Mouse (Mus musculus) neural tube, embryonic 14.5 days (tissue): ENCODE results near the gene Safb. TPM values are rescaled to one million over a fixed set of nuclear protein-coding genes. Genes with fewer than 3 reads are reported as not detected.

ENCODE experiments used
- ATAC-seq: fragments of 200-750 bp; cut with Nextera tagmentation; 2 replicates; pipeline ENCODE4 v1.8.0; 2017; ENCODE audit warnings: low read depth, mild to moderate bottlenecking, moderate TSS enrichment, moderate library complexity
- H3K27ac ChIP-seq: fragments of 300-500 bp; sonication (generic); 2 replicates; pipeline ENCODE4 v1.5.1; 2014; ENCODE audit warnings: low read depth, mild to moderate bottlenecking, control low read depth, low read length, moderate library complexity, mixed read lengths
- H3K27me3 ChIP-seq: fragments of 300-500 bp; sonication (generic); 2 replicates; pipeline ENCODE4 v1.6.1; 2014; ENCODE audit warnings: low read length; ENCODE audit not compliant: control insufficient read depth, insufficient read depth
- H3K36me3 ChIP-seq: fragments of 300-500 bp; sonication (generic); 2 replicates; pipeline ENCODE4 v1.6.1; 2014; ENCODE audit warnings: low read length, mixed read lengths; ENCODE audit not compliant: control insufficient read depth, insufficient read depth
- H3K4me1 ChIP-seq: fragments of 300-500 bp; sonication (generic); 2 replicates; pipeline ENCODE4 v1.6.1; 2014; ENCODE audit warnings: low read length; ENCODE audit not compliant: control insufficient read depth, insufficient read depth
- H3K4me2 ChIP-seq: fragments of 300-500 bp; sonication (generic); 2 replicates; pipeline ENCODE4 v1.6.1; 2014; ENCODE audit warnings: mild to moderate bottlenecking, low read depth, low read length, control low read depth
- H3K4me3 ChIP-seq: fragments of 300-500 bp; sonication (generic); 2 replicates; pipeline ENCODE4 v1.5.1; 2014; ENCODE audit warnings: low read depth, low read length, control low read depth, mixed read lengths
- H3K9ac ChIP-seq: fragments of 300-500 bp; sonication (generic); replicated peaks from 2 replicates; pipeline ENCODE4 v1.6.1; 2014; ENCODE audit warnings: low read depth, mild to moderate bottlenecking, control low read depth, low read length, mixed read lengths
- H3K9me3 ChIP-seq: fragments of 300-500 bp; sonication (generic); 2 replicates; pipeline ENCODE4 v1.6.1; 2016; ENCODE audit warnings: low read length; ENCODE audit not compliant: control insufficient read depth
- WGBS: fragments of 180-500 bp; shearing (Covaris S2); extraction: QIAGEN DNeasy Blood & Tissue Kit; methylation state at CpG from one replicate; pipeline ENCODE4 v1.1.7; 2014; 5-methylcytosine and 5-hydroxymethylcytosine counted together
- polyA plus RNA-seq: library from polyadenylated mRNA; unstranded; fragments of >200 nt; fragmentation: Nextera tagmentation; extraction: Ambion mirVana; gene quantifications from 2 replicates; pipeline ENCODE4 v1.2.1, GENCODE M21; 2014

Safb gene
- polyA plus RNA-seq, 1 experiment from 2014 or later, result 80.9 TPM

DNA sequence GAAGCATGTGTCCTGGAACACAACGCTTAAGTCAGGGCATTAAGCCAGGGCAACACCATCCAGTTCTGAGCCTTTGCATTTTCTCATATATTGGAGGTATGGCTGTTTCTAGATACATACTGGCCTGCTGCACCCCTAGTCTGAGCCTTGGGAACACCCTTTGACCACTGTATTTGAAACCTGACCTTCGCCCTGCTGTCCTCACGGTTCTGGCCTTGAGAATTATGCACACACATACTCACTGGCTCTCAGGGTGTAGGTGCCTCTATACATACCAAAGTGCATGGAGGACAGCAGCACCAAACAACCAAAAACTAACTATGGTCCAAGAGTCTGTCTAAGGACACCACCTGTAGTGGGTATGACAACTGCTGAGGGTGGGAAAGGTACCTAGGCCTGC is 11.7 kb upstream of the Safb start:
- no peak overlapping the region for H3K4me2 ChIP-seq
- H3K9ac ChIP-seq, result no peak overlapping the region
- no peaks in the 10 kb centered on the region for H3K4me1 ChIP-seq
- H3K36me3 ChIP-seq, result peaks cover 77% of the 10 kb centered on the region
- H3K9me3 ChIP-seq, result no peaks in the 10 kb centered on the region
- H3K4me3 ChIP-seq, result no peak overlapping the region
- 90% methylated on average over 3 of the region's 3 CpGs for WGBS
- no peak for ATAC-seq
- no peaks in the 10 kb centered on the region for H3K27me3 ChIP-seq
- H3K27ac ChIP-seq, result no peak overlapping the region

DNA sequence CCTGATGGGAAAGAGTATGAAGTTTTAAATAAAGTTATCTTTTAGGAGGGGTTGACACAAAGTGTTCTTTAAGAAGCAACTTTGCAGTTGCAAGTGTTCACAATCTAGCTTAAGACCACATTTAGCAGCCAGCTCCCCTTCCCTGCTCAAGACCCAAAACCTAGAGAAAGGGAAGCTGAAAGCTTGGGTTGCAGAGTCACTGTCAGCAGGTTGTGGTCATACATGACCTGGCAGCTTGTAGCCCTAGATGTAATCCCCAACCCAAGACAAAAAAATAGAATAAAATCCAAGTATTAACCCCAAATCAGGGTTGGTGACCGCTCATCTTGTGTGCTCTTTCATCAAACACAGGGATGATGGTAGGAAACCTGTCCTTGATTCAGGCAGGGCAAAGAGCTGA is 1.6 kb upstream of the Safb start:
- peak overlapping the region; percentile 74; the same call in 1 of the 2 replicates for H3K9ac ChIP-seq
- WGBS, result 89% methylated on average over 1 of the region's 1 CpGs
- no peak overlapping the region for H3K27ac ChIP-seq
- H3K9me3 ChIP-seq, result no peaks in the 10 kb centered on the region
- H3K36me3 ChIP-seq, result peaks cover 40% of the 10 kb centered on the region
- H3K4me1 ChIP-seq, result peaks cover 39% of the 10 kb centered on the region
- ATAC-seq, result no peak
- H3K4me2 ChIP-seq, result peak overlapping the region; percentile 86
- H3K4me3 ChIP-seq, result peak overlapping the region; percentile 82
- H3K27me3 ChIP-seq, result no peaks in the 10 kb centered on the region

DNA sequence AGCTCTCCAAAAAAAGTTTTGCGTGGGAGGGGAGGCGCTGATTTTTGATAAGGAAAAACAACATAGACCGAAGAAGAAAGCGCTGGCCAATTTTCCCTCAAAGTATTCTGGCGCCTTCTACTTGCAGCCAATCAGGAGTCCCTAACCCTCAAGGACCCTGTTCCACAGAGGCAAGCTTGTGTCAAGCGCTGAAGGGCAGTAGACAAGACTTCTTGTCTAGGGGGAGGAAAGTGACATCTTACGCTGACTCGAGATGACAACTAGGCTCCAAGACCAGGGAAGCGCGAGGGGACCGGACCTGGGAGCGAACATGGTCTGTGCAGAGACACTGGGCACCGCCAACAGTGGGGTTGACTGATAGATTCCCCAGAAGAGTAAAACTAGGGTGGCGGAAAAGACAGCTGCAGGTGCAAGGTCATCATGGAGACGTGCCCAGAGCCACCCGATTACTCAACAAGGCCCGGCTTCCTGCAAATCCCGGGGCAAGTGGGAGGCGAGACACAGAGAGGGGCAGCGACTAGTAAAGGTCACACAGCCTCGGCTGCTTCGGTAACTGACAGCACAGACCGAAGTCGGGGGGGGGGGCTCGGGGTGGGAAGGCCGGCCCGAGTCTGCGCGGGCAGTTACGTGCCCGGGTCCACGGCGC is 891 bp upstream of the Safb start:
- peak; percentile 1; the same call in 1 of the 2 replicates for ATAC-seq
- Histone ChIP-seq H3K9ac (peak overlapping the region; percentile 74), H3K4me3 (peak overlapping the region; percentile 82), H3K36me3 (peaks cover 36% of the 10 kb centered on the region), H3K27ac (peak overlapping the region; percentile 93), H3K4me1 (peaks cover 43% of the 10 kb centered on the region), H3K27me3 (no peaks in the 10 kb centered on the region), H3K9me3 (no peaks in the 10 kb centered on the region), H3K4me2 (peak overlapping the region; percentile 86)
- WGBS, result 6% methylated on average over 33 of the region's 33 CpGs

DNA sequence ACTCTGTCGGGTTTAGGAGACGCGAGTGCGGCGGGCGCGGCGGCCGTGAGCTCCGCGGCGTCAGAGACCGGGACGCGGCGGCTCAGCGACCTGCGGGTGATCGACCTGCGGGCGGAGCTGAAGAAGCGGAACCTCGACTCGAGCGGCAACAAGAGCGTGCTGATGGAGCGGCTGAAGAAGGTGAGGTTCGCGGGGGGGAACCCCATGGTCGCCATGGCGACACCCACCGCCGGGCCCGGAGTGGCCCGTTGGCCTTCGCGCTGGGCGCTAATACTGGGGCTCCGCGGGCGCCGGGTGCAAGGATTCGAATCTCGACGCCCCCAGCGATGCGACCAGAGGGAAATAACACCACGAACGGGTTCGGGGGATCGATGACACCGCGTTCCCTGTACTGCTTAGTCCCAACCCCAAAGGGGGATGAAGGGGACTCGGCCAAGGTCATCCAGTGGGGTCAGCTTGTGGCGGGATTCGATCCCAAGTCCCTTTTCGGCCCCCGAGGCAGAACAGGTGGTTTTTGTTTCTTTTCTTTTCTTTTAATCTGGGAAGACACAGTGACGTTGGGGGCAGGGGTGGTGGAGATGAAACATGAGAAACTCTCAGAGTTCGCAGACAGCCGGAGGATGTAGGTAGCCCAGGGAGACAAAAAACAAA is 671 bp downstream of the Safb start:
- Histone ChIP-seq H3K36me3 (peaks cover 41% of the 10 kb centered on the region), H3K27me3 (no peaks in the 10 kb centered on the region), H3K4me3 (peak overlapping the region; percentile 91), H3K4me1 (peaks cover 43% of the 10 kb centered on the region), H3K4me2 (peak overlapping the region; percentile 91), H3K9ac (peak overlapping the region; percentile 88), H3K9me3 (no peaks in the 10 kb centered on the region), H3K27ac (peak overlapping the region; percentile 92)
- under 1% methylated on average over 61 of the region's 61 CpGs for WGBS
- peak; percentile 13 for ATAC-seq

DNA sequence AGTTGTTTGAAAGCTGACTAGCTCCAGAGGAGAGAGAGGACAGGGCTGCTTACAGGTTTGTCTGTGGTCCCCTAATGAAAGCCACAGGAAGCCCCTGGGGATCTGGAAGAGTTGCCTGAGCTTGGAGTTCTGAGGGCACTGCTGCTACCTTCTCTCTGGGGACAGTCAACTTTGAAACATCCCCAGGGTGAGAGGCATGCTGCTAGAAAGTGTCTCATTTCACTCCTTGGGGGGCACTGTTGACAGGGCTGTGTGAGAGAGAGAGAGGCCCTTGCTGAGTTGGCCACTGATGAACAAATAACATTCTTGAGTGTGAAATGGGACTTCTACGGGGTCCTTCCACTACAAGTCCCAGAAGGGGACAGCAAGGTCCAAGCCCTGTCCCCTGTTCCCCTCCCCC is 3.1 kb downstream of the Safb start:
- H3K4me2 ChIP-seq, result no peak overlapping the region
- H3K36me3 ChIP-seq, result peaks cover 41% of the 10 kb centered on the region
- H3K4me3 ChIP-seq, result no peak overlapping the region
- no peaks in the 10 kb centered on the region for H3K9me3 ChIP-seq
- H3K27ac ChIP-seq, result no peak overlapping the region
- no peaks in the 10 kb centered on the region for H3K27me3 ChIP-seq
- WGBS, result 79% methylated on average over 1 of the region's 1 CpGs
- no peak for ATAC-seq
- no peak overlapping the region for H3K9ac ChIP-seq
- peaks cover 35% of the 10 kb centered on the region for H3K4me1 ChIP-seq

DNA sequence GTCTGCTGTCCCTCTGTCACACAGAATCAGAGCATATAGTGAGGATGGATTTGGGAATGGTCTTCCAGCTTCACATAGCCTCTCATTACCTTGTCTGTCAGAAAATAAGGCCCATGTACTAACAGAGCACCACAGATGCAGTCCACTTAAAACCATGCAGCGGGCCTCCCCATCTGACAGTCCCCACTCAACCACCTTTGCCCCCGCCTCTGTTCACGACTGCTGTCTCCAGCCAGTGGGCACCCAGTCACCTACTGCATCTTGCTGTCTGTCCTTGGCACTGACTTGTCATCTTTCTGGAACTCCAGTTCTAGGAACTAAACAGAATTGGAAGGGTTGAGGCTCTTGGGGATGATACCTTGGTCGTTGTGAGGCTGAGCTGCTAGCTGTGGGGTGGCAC is 4.3 kb downstream of the Safb start:
- ATAC-seq, result no peak

DNA sequence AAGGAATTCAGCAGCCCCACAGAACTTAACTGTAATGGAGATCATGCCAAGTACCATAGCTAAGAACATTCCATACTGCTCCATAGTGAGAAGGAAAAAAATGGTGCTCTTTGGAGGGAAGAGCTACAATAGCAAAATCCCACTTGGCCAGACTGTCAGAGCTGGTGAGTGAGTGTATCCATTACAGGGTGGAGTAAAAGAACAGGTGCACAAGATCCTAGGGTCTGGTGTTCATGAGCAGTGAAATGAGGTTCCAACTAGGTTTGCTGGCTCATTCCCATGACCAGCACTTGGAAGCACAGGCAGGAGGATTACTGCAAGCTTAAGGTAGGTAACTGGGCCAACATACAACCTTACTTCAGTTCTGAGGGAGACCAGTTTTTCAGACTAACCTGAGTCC is 7.9 kb downstream of the Safb start:
- H3K9ac ChIP-seq, result no peak overlapping the region
- no peak overlapping the region for H3K4me2 ChIP-seq
- no peaks in the 10 kb centered on the region for H3K27me3 ChIP-seq
- H3K9me3 ChIP-seq, result no peaks in the 10 kb centered on the region
- no peak for ATAC-seq
- H3K27ac ChIP-seq, result no peak overlapping the region
- peaks cover 77% of the 10 kb centered on the region for H3K36me3 ChIP-seq
- H3K4me3 ChIP-seq, result no peak overlapping the region
- H3K4me1 ChIP-seq, result peaks cover 9% of the 10 kb centered on the region; the same call in 1 of the 2 replicates

More for the DNA sequence above, 4.3 kb downstream of the Safb start:
- 94% methylated on average over 4 of the region's 4 CpGs for WGBS
- peaks cover 28% of the 10 kb centered on the region for H3K4me1 ChIP-seq
- no peak overlapping the region for H3K27ac ChIP-seq
- no peak overlapping the region for H3K9ac ChIP-seq
- H3K27me3 ChIP-seq, result no peaks in the 10 kb centered on the region
- H3K4me2 ChIP-seq, result no peak overlapping the region
- H3K36me3 ChIP-seq, result peaks cover 52% of the 10 kb centered on the region
- H3K9me3 ChIP-seq, result no peaks in the 10 kb centered on the region
- H3K4me3 ChIP-seq, result no peak overlapping the region

DNA sequence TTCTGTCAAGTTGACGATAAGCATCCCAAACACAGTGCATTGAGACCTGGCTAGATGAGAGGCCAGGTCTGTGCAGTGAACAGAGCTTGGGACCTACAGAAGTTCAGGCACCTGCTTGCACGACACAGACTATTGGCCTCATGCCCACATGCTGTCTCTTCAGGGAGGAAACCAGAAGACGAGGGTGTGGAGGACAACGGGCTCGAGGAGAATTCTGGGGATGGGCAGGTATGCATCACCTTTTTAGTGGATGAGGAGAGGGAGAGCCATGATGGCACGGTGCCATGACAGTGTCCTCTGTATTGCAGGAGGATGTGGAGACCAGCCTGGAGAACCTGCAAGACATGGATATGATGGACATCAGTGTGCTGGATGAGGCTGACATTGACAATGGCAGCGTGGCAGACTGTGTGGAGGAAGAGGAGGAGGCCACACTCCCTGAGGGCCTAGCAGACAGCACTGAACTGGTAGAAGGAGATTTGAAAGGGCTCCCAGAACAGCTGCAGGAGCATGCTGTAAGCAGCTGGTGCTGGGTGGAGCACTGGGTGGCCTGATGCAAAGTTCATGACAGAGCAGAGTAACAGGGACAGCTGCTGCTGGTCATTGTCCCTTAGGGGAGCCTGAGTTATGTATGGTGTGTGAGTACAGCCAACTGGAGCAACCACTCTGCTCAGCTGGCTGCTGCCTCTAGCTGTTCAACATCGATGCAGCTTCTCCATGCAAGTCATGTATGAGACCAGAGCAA is 9.1 kb downstream of the Safb start:
- no peak for ATAC-seq
- WGBS, result 89% methylated on average over 8 of the region's 8 CpGs
- no peaks in the 10 kb centered on the region for H3K4me1 ChIP-seq
- H3K9ac ChIP-seq, result no peak overlapping the region
- H3K9me3 ChIP-seq, result no peaks in the 10 kb centered on the region
- H3K4me2 ChIP-seq, result no peak overlapping the region
- H3K27me3 ChIP-seq, result no peaks in the 10 kb centered on the region
- H3K4me3 ChIP-seq, result no peak overlapping the region
- H3K27ac ChIP-seq, result no peak overlapping the region
- H3K36me3 ChIP-seq, result peaks cover 79% of the 10 kb centered on the region
